Mouse (Mus musculus) right cerebral cortex, postnatal 10 days (tissue): ENCODE data around the gene Dpep2nb.

Experiments
- DNase-seq, 2 experiments: peaks; one replicate each; pipeline ENCODE4 v3.0.0; 2021; ENCODE audit warnings: low spot score in 2 of 2

Gene Dpep2nb

DNA sequence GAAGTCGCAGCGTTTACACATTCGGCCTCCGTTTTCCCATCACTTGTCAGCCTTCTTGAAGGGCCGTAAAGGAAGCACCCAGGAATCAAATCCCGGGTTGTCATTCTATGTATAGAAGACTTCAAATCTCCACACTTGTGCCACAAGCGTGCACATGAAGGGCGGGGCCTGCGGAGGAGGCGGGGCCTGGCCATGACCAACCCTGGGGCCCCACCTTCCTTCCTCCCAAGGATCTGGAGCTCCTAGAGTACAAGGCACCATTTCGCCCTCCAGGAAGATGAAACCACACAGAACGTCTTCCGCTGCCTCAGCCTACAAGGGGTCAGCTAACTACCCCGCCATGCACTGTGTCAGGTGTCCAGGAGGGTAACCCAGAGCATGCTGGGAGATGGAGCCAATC, 44.7 kb downstream of the Dpep2nb start:
- DNase-seq: peak in 1 of 2 experiments; percentile 13

DNA sequence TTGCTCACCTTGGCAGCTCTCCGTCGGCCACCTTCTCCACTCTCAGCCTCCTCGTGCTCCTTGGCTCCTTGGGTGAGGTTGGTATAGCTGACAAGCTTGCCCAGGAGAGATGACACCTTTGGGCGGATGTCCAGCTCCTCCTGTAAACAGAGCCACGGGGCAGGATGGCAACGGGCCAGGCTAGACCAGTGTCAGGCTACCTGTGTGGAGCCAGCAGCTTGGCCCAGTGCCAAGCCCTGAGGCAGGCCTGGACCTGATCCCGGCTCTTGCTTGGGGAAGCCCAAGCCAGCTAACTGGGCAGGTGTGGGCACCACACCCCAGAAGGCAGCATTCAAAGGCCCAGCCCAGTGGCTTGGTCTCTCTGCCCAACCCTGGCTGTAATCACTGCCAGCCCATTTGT, 46.4 kb downstream of the Dpep2nb start:
- peak in 1 of 2 experiments; percentile 43 for DNase-seq

GRCm38 (mm10) chr8:105957813-105958212, 48.0 kb downstream of the Dpep2nb start:
- peak in 1 of 2 experiments; percentile 16 for DNase-seq

DNA sequence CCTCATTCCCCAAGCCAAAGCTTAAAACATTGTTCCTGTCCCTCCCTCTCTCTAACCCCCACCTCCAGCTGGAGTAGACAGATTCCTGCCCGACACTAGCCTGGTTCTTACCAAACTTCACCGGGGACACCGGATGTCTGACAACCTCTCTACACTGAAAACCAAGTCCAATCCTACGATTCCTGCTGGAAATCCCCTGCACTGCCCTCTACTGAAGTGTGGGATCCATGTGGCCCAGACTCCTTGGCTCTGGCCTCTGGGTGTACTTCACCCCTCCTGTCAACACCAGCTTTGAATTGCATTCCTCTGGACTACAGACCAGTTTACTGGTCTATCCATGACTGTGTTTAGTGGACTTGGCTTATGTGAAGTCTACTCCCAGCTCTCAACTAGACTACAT, 49.2 kb downstream of the Dpep2nb start:
- no peak for DNase-seq

- peak; percentile 84 to 86 for DNase-seq
Observed at GRCm38 (mm10) chr8:105951057-105951659, 54.6 kb downstream of the Dpep2nb start.

- peak; percentile 84 to 86 for DNase-seq
Observed at GRCm38 (mm10) chr8:105949350-105949749, 56.4 kb downstream of the Dpep2nb start.
